Mouse (Mus musculus) right cerebral cortex, postnatal 14 days (tissue): ENCODE data around the gene Il1r2.

Source experiments
- DNase-seq: peaks from one replicate; pipeline ENCODE4 v3.0.0; 2022

The Il1r2 gene

GRCm38 (mm10) chr1:40133567-40133966 is 59.7 kb downstream of the Il1r2 start:
- DNase-seq, result no peak

- DNase-seq, result peak; percentile 72
Measured at GRCm38 (mm10) chr1:40139798-40140532, 66.1 kb downstream of the Il1r2 start.

DNA sequence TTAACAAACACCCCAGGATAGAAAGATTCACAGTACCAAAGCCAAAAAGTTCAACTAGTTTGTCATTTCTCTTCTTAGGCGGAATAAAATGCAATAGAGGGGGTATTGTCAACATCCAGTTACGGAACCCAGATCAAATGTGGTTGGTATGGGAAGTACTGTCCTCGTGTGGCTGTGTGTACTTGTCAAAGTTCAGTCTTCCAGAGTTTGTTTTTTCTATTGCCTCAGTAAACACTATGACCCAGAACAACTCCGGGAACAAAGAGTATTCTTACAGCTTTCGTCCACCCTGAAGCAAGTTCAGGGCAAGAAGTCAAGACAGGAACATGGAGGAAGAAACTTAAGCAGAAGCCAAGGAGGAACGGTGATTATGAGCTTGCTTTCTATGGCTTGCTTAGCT is 82.2 kb downstream of the Il1r2 start:
- DNase-seq, result no peak

DNA sequence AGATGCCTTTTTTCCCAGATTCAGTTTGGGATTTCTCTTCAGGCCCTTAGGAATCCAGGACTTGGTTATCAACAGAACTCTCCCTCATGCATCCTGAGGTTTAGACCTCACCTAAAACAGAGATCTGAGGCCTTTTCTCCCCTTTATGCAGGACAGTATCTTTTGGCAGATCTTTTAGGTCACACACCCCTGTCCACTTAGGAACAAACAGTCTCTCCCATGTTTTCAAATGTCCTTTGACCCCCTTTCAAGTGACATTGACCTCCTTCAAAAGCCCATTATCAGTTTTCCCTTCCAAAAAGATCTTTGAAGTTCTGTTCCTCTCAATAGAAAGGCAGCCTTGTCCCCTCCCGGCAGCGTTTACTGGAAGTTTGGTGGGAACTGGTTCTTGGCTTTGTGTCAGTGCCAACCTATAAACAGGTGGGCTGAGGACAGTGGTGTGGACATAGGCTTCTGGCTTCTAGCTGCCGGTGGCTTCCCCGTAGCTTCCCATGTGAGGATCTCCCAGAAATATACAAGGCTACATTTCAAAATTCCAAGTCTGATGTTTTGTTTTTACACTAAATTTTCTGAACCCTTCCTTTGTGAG is 89.5 kb downstream of the Il1r2 start:
- no peak for DNase-seq

DNA sequence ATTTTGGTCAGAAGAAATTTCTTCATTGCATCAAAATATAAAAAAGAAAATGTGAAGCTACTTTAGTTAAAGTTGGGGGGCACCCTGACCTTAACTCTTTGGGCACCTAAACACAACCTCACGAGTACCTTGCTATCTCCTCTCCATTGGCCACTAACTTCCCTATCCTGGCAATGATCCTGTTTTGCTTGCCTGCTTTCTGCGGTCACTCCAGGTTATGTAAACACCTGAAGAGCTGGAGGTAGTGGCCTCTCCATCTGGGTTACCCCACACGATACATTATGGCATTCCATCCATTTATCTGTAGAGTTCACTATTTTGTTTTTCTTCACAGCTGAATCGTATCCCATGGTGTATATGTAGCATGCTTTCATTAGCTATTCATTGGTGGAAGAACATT is 90.5 kb downstream of the Il1r2 start:
- no peak for DNase-seq

GRCm38 (mm10) chr1:40167585-40167984 is 93.7 kb downstream of the Il1r2 start:
- no peak for DNase-seq

- DNase-seq, result peak; percentile 11
Measured at GRCm38 (mm10) chr1:40171878-40172277, 98.0 kb downstream of the Il1r2 start.

DNA sequence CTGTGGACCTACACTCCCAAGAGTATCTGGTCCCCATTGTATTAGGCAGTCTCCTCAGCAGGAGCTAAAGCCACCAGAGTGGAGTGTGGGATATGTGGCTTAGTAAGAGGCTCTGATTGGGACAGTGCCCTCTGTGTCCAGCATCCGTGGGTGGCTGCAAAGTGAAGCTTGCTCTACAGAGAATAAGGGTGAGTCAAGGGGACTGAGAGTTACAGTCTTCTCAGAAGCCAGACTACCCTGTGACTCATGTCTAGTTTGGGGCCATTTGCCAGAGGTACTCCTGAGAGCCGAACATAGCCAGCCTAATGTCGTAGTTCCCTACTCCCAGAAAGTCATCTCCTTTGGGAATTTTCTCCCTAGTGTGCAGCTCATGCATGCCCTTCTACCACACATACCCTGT is 100.3 kb downstream of the Il1r2 start:
- DNase-seq, result no peak
